Mouse (Mus musculus): ENCODE measurements around the gene Car15.

Gene Car15

DNA sequence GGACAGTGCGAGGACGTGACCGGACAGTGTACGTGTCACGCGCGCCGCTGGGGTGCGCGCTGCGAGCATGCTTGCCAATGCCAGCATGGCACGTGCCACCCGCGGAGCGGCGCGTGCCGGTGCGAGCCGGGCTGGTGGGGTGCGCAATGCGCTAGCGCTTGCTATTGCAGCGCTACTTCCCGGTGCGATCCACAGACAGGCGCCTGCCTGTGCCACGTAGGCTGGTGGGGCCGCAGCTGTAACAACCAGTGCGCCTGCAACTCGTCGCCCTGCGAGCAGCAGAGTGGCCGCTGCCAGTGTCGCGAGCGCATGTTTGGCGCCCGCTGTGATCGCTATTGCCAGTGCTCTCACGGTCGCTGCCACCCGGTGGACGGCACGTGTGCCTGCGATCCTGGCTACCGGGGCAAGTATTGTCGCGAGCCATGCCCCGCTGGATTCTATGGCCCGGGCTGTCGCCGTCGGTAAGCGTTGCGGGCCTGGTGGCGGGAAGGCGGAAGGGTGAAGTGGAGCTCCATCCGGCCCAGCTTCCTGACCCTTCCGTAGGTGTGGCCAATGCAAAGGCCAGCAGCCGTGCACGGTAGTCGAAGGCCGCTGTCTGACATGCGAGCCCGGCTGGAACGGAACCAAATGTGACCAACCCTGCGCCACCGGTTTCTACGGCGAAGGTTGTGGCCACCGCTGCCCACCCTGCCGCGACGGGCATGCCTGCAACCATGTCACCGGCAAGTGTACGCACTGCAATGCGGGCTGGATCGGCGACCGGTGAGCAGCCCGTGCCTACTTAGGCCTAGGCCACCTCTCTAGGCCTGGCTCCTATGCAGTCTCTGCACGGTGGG is 35.1 kb downstream of the Car15 start:
- DNase-seq (ENCODE audit: low read depth in 2 of 2, low spot score in 2 of 2) = no peak

DNA sequence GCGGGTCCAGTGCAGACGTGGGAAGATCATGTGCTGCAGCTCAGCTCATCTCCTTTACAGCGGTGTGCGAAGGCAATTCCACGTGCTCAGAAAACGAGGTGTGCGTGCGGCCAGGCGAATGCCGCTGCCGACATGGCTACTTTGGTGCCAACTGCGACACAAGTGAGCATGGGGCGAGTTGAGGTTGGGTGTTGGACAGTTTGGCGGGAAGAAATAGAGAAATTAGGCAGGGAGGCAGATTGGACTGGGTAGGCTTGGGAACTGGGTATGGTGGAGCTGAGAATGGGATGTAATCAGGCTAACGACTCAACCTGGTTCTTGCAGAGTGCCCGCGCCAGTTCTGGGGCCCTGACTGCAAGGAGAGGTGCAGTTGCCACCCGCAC is 35.7 kb downstream of the Car15 start:
- DNase-seq (ENCODE audit: low read depth in 2 of 2, low spot score in 2 of 2) = no peak

DNA sequence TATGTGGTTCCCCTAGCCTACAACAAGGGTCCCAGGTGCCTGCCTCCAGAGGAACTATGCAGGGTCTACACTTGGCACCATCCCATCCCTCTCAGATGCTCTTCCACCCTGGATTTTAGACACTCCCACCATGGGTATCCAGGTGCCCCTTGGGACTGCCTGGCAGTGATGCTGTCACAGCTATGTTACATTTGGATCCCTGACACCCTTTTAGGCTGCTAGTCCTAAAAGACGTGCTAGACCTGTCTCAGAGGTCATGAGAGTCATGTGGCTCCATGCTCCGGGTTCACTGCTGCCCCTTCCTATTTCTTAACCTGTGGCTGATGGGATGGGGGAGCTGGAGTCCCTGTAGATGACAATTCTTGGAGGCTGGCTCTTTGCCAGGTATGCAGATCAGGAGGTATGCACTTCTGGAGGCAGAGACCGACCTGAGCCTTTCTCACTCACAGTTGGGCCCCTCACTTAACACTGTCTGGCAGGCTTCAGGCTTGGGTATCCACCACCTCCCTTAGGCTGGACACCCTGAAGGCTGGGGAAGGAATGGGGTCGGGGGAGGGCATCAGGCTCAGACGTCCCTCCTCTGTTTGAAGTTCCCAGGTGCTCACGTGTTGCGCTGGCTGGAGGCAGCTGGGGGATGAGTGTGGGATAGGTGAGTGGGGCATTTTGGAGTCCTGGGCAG is 36.2 kb downstream of the Car15 start:
- DNase-seq (ENCODE audit: low read depth in 2 of 2, low spot score in 2 of 2) = no peak

DNA sequence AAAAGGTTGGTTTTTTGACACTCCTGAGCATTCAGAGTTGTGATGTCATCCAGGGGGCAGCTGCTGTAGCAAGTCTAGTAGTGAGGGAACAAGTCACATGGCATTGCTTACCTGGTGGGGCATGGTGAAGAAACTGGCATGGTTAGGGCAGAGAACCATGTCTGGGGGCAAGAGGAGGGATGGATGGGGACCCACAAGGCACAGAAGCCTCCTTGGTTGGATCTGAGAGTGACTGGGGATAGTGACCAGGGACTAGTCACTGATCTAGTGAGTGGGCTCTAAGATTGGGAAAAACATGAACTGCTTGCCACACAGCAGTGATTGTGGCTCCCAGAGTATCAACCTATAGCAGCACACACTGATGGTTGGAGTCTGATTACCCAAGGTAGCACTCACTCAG is 38.6 kb downstream of the Car15 start:
- DNase-seq (ENCODE audit: low read depth in 2 of 2, low spot score in 2 of 2) = no peak

DNA sequence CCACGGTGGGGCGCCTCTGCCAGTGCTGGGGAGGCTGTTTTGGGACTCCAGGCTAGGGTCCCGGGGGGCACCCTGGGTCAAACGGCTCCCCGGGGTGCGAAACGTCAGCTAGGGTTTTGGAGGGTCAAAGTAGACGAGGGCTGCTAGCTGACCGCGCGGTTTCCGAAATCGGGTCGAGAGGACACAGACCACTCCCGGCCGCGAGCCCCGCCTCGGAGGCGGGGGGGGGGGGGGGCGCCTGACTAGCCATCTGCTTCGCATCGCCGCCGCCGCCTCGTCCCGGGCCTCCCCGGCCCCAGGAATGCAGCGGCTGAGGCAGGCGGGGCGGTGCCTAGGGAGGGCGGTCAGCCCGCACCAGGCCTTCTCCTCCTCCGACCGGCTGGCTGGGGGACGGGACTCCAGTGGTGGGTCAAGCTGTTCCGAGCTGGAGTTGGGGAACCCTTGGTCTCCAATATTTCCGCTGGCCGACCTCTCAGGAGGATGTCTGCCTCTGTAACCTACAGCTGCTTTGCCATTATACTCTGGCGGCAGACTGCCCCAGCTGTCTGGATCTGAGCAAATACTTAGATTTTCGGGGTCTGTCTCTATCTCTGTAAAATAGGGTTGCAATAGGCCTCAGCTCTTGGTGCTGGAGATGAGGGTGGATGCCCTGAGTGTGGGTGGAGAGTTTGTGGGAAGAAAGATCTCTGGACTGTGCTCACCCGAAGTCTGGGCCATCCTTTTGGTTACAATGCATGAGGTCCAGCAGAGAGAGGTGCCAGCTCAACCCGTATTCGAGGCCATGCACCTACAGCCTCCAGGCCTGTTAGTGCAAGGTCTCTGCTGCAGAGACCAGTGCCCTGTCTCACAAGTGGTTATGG is 39.6 kb downstream of the Car15 start:
- no peak for DNase-seq (ENCODE audit: low read depth in 2 of 2, low spot score in 2 of 2)

DNA sequence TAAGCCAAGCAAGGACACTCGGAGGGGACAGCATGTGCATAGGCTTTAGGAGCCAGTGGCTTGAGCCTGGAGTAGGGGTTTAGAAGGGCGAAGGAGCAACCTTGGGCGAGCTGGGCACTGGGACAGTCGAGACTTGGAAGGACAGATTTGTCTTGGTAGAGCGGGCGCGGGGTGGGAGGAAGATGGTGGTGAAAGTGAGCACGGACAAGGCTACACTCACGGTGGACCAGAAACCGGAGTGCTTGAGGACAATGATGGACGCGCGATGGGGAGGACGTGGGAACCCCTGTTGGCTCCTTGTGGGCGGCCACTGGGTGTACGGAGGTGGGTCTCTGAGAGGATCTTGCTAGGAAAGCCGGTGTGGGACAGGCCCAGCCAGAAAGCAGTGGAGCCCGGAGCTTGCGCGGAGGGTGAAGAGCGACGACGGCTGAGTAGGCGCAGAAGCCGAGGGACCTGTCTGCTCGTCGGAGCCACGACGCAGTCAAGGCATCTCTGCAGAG is 40.3 kb downstream of the Car15 start:
- DNase-seq (ENCODE audit: low read depth in 2 of 2, low spot score in 2 of 2) = no peak

DNA sequence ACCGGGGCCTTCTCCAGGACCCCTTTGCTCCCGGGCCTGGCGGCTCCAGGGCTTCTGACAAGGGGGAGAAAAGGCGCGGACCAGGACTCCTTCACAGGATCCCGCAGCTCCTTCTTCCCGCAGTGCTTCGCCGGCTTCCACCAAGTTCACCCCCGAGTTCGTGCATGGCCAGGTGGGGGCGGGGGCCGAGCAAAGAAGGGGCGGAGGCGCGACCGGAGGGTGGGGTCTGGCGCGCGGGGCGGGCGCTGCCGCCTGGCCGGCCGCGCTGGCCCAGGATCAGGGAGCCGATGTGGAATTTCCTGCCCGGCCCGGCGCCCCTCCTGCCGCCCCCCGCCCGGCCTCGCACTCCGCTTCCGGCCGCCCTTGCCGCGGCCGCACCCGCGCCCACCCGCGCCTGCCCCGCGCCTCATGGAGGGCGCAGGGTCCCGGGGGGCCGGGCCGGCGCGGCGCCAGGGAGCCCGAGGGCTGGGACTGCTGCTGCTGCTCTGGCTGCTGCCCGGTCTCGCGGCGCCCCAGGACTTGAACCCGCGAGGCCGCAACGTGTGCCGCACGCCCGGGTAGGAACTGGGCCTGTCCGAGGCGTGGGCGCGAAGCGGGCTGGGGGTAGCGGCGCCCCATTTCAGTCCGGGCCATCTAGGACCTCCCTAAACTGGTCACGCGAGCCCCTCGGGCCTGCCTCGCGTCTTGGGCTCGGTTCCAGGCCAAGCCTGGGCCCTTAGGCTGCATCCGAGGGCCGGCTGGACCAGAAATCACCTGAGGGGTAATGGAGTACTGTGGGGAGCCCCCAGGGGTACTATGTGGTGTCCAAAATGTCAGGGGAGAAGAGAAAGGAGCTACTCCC is 41.0 kb downstream of the Car15 start, which contains the start of gene Scarf2:
Gene Scarf2, plus strand, starts transcription at position 312 of the 841 bp plus-strand sequence.
- no peak for DNase-seq (ENCODE audit: low read depth in 2 of 2, low spot score in 2 of 2)

DNA sequence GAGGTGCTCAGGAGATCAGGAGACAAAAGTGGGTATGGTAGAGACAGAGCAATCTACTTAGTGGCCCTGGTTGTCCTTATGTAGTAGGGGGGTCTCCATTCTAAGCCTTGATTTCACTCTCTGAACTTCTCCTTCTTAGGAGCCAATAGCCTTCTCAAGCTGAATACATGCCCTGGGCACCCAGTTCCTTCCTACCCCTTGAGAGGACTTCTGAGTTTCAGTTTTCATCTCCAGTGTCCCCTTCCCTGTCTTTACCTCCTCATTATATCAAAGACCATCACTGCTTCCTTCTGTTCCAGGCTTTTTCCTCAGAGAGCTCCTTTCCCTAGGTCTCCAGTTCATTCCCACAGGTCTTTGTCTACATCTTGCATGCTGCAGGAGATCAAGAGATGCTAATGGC is 41.6 kb downstream of the Car15 start:
- no peak for DNase-seq (ENCODE audit: low read depth in 2 of 2, low spot score in 2 of 2)

DNA sequence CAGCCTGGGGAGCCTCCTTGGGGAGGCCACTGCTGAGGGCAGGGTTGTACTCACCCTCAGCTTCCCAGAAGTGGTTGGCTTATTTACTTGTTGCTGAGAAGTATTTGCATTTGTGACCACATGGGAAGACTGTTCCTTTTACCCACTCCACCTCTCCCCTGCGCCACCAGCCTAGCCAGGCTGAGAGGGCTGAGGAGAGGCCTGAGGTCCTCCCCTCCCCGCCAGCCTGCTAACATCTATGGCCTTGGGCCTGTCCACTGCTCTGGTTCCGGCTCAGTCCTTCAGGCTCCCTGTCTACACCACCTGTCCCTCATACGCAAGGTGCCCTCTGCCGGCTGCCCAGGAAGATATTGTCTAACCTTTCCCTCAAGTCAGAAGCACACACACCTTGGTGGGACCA is 42.5 kb downstream of the Car15 start:
- DNase-seq (ENCODE audit: low read depth in 2 of 2, low spot score in 2 of 2) = no peak

DNA sequence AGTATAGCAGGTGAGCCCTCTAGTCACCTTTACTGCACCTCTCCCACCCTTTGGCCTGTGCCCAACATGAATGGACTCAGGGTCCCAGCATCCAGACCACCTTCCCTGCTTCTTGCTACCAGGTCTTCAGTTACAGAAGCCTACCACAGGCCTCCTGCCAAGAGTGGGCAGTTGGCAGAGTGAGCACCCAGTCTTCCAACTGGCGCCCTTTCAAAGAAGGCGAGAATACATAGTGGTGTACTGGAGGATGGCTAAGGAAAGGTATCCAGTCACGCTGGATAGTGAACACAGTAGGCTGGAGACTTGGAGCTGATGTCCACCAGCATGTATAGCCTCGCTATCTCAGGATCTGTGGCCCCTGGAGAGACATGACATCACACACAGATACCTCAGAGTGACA is 44.1 kb downstream of the Car15 start:
- no peak for DNase-seq (ENCODE audit: low read depth in 2 of 2, low spot score in 2 of 2)

DNA sequence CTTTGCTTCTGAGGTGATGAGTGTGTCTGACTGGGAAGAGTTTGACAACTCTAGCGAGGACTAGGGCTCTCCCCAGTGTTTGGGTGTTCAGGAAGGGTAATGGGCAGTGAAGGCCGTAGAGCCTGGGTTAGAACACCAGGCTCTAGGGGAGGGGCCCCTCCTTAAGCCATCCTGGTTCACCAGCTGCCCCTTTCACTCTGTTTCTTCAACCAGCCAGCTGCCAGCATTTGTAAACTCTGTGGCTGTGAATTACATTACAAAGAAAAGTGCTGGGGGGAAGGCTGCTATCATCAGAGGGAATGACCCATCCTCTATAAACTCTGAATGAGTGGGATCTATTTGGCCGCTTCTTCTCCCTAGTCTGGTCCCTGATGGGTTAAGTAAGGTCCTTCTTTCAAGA is 45.4 kb downstream of the Car15 start:
- no peak for DNase-seq (ENCODE audit: low read depth in 2 of 2, low spot score in 2 of 2)

DNA sequence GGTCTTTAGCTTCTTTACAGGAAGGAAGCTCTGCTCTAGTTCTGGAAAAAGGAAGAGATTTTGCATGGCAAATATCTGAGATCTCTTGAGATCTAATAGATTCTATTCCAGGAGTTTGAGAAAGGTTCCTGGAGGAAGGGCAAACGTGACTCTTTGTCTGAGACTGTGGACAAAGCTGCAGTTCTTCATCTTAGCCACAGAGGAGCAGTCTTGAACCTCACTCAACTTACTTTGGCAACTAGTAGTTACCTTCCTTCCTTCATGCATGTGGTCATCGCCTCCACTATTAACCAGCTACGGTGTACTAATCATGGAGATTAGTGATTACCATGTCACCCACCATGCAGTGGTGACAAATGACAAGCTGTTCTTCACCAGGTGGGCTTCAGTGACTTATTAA is 52.8 kb downstream of the Car15 start:
- no peak for DNase-seq (ENCODE audit: low read depth in 2 of 2, low spot score in 2 of 2)
